Mouse (Mus musculus) CH12.LX (cell line): ENCODE measurements around the gene Cyp2g1.

Source experiments
- BHLHE40 ChIP-seq: IDR thresholded peaks from 2 replicates; pipeline ENCODE4 v1.6.1; 2011; ENCODE audit warnings: mild to moderate bottlenecking, low read depth, low read length, improper control_type of control experiment
- CTCF ChIP-seq, 2 experiments: IDR thresholded peaks in 1 of 2; conservative IDR thresholded peaks in 1 of 2; 2 replicates each; pipeline ENCODE4 v1.5.1; 2011 to 2012; ENCODE audit warnings: low read depth in 2 of 2, low read length in 2 of 2, improper control_type of control experiment in 1 of 2, inconsistent platforms in 1 of 2, mild to moderate bottlenecking in 1 of 2, moderate library complexity in 1 of 2
- EP300 ChIP-seq: IDR thresholded peaks from 2 replicates; pipeline ENCODE4 v1.6.1; 2011; ENCODE audit warnings: low read length, improper control_type of control experiment
- HCFC1 ChIP-seq: IDR thresholded peaks from 2 replicates; pipeline ENCODE4 v1.6.1; 2012; ENCODE audit warnings: low read depth, mild to moderate bottlenecking, inconsistent platforms, low read length, improper control_type of control experiment
- JUND ChIP-seq: conservative IDR thresholded peaks from 2 replicates; pipeline ENCODE4 v1.6.1; 2011; ENCODE audit warnings: low read depth, low read length, improper control_type of control experiment
- POLR2A ChIP-seq: IDR thresholded peaks from 2 replicates; pipeline ENCODE4 v1.6.1; 2011; ENCODE audit warnings: low read depth, mild to moderate bottlenecking, improper control_type of control experiment, low read length
- SMC3 ChIP-seq: IDR thresholded peaks from 2 replicates; pipeline ENCODE4 v1.6.1; 2011; ENCODE audit warnings: low read depth, low read length, improper control_type of control experiment
- ZC3H11A ChIP-seq: IDR thresholded peaks from 2 replicates; pipeline ENCODE4 v1.6.1; 2012; ENCODE audit warnings: low read depth, mild to moderate bottlenecking, inconsistent platforms, low read length, improper control_type of control experiment

GRCm38 (mm10) chr7:26777806-26778205, 30.9 kb upstream of the Cyp2g1 start:
- TF ChIP-seq CTCF (conservative IDR thresholded peaks at IDR 0.05 in 1 of 2, IDR thresholded peaks at IDR 0.05 in 1 of 2; ENCODE audit: low read depth in 2 of 2, low read length in 2 of 2) (peak; percentile 24 to 62; a peak in 3 of 4 replicates), JUND (no peak), HCFC1 (no peak), BHLHE40 (no peak), POLR2A (no peak), EP300 (no peak), SMC3 (peak; percentile 55), ZC3H11A (no peak)
